Mouse (Mus musculus): ENCODE data around the gene Krt19.

Gene Krt19

DNA sequence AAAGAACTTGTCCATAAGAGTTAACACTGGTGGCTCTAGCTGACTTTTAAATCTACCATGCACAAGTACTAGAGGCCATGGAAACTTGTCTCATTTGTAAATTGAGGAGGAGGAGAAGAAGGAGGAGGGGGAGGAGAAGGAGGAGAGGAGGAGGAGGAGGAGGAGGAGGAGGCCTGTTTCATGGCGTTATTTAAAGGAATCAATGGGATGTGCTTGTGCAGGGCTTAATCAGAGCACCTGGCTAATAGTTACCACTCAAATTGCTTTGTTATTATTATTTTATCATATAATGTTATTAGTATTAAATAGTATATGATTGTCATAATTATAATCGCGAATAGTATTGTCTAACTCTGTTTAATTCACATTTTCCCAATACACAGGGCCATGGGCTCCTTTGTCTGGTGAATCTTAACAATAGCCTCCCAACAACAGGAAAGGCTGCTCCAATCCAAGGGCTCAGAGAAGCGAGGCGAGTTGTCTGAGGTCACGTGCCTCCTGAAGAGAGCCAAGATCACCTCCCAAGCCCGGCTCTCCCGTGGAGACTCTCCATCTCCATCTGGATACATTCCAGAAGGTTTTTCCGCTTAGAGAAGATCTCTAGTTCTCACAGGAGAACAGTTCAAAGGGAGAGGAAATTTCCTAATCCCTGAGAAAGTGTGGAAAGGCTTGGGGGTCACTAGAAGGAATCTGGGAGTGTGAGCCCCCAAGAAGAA, at the start of gene Krt19:
TSS of gene Krt19 (minus strand) at position 51 of the 716 bp plus-strand sequence.
- 59% methylated on average over 9 of the region's 9 CpGs for WGBS

DNA sequence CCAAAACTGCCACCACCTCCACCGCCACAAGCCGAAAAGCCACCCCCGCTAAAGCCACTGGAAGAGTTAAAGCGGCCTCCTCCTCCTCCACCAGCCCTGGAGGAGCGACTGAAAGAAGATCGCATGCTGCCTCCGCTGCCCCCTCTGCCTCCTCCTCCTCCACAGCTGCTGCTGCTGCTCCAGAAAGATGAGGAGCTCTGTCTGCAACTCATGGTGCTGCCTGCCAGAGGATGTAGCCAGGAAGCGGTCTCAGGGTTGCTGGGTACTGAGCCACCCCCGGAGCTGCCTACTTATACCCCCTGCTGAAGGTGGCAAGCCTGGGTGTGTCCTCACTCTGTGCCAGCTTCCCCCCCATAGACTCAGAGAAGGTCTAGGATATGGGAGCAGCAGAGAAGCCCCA, 44.5 kb upstream of the Krt19 start, which contains the start of gene Krt9:
TSS of gene Krt9 (minus strand) at position 255 of the 400 bp plus-strand sequence.
- 37% methylated on average over 9 of the region's 9 CpGs for WGBS

DNA sequence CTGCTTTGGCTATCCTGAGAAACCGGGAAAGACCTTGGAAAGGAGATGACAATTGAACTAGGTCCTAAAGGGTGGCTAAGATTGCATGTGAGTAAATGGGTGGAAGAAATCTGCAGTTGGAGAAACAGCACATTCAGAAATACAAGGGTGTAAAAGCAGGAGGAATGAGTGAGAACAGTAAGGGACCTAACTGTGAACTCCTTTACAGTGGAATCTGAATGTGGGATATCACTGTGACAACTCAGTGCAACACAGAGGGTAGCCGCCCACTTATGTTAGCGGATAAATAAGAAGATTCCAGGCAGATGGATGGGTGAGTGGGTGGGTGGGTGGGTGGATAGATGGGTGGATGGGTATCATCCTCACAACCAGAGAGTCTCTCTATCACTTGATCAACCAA, 43.4 kb upstream of the Krt19 start:
- 68% methylated on average over 3 of the region's 3 CpGs for WGBS

DNA sequence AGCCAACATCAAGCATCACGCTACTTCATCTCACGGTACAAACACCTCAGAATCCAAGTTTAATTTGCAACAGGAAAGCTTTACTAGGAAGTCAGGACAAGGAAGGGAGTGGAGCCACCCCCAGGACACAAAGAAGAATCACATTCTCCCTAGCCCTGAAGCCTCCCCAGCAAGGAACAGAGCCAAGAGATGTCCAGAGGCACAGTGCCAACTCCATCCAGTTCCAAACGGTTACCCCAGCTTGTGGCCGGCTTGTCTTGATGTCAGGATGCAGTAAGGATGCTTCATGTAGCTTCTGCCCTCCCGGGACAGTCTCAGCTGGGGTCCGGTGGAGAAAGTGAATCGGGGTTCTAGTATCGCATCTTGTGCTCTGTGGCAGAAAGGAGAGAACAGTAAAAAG, 38.3 kb upstream of the Krt19 start:
- 78% methylated on average over 8 of the region's 8 CpGs for WGBS

DNA sequence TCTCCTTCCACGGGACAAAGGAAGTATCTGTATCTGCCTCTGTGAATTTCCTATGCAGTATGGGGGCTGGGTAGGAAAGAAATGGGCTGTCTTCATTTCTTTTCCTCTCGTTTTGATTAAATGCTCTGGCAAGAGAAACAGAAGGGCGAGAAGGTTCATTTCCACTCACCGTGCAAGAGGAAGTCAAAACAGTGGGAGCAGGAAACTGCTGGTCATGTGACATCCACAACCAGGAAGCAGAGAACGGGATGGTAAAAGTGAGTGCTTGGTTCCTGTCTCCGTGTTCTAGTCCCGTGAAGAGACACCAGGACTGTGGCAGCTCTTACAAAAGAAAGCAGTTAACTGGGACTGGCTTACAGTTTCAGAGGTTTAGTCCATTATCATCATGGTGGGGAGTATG, 33.3 kb upstream of the Krt19 start:
- 67% methylated on average over 7 of the region's 7 CpGs for WGBS

DNA sequence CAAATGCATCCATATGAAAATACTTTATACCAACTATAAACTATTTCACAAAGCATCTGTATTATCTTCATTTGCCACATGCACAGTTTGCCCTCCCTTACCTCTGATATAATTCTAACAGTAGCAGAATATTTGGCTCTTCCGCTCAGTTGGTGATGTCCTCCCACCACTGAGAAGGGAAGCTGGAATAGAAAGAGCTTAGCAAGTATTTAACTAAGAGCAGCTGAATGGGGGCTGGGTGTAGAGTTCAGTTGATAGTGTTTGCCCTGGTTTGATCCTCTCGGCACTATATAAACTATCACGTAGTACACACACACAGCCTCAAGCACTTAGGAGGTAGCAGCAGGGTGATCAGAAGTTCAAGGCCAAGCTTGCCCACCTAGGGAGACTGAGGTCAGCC, 30.8 kb upstream of the Krt19 start:
- WGBS, result 40% methylated on average over 3 of the region's 3 CpGs

DNA sequence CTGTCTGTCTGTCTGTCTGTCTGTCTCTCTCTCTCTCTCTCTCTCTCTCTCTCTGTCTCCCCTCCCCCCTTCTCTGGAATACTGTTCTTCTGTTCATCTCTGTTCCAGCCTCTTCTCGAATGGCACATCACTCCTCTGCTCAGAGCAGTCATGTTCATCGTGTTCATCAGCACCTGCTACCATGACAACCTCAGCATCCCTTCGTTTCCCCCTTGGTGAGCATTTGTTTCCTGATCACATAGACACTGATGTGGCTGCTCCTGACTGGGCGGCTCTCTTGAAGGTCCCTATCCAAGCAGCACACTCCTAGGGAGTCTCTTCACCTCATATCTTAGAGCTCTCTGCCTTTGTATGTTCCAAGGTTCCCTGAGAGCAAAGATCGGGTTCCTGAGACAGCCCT, 29.8 kb upstream of the Krt19 start:
- WGBS, result 45% methylated on average over 5 of the region's 5 CpGs

DNA sequence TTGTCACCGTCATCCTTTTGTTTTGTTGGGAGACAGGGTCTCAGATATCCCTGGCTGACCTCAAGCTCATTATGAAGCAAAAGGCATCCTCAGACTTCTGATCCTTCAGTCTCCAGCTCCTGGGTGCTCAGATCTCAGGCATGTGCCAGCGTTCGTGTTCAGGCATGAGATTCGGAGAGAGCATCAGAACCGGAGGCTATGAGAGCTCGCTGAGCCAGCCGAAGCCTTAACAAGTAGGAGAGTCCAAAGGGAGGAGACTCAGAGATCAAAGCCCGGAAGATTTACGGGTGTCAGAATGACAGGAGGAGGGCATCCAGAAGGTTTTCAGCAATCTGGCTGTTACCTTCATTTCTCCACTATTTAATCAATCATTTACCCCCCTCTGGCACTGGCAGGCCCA, 28.3 kb upstream of the Krt19 start:
- WGBS, result 90% methylated on average over 9 of the region's 9 CpGs

DNA sequence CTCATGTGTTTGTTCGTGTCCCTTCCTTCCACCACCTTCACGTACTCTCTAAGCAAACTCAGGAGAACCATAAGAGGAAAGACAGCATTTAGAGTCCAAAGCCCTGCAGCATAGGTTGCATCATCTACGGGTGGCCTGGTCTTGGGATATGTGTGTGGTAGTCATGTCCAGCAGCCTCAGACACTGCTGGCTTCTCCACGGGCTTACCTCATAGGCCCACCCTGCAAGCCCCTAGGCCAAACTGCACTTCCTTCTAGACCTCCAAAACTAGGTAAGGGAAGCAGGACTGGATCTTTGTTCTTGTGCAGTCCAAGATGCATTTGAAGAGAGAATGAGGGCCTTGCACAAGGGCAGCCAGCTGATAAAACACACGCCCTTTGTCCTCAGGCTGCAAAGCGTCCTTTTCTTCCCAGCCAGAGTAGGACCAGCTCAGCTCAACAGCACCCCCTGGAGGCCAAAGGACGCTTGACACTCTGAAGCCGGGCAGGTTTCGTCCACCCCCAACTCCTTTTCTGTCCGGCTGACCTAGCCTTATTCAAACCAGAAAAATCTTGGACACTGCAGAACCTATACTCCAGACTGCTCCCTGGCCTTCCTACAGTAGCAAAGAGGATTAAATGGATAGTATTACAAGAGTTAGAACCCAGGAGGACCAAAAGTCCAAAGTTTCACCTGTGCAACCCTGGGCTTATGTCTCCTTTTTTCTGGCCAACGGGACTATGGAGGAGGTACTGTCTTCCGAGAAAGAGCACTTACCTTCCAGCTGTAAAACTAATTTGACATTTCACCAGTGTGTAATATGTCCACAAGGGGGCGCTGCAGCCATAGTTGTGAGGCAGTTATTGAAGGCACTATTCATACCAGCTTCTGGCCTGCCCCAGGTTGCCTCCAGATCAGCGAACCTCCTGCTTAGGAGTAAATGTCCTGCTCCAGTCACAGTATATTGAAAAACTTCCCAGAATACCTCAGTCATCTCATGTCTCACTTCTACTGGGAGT, 20.6 kb upstream of the Krt19 start:
- WGBS, result 28% methylated on average over 14 of the region's 14 CpGs

DNA sequence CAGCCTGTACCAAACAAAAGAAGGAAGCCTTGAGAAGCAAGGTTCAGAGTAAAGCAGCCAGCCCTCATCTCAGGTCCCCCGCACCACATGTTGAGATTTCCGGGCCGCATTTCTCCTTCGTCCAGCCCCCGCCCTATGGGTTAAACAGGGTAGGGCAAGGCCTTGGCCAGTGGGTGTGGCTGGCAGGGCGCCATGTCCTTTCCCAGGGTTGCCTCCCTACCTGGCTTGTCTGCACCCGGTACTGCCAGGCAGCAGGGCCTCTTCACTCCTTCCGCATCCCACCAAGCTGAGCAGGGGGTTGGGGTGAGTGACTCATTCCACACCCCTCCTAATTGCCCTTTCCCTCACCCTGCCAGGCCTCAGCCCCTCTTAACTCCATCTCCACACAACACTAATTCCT, 19.6 kb upstream of the Krt19 start:
- WGBS, result 85% methylated on average over 8 of the region's 8 CpGs

DNA sequence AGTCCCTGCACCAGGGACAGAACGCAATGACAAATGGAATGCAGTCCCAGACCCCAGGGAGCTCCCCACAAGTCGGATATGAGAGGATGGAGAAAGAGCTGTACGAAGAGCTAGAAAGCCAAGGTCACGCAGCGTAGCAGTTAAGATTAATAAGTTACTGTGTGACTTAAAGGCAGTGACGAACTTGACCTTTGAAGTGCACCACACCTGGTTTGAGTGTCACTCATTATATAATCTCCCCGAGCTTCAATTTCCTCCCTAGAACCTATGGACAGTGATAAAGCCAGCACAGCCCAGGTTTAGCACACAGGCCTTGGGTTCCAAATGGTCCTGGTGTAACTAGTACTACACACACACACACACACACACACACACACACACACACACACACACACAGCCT, 15.9 kb upstream of the Krt19 start:
- WGBS, result 81% methylated on average over 7 of the region's 7 CpGs

DNA sequence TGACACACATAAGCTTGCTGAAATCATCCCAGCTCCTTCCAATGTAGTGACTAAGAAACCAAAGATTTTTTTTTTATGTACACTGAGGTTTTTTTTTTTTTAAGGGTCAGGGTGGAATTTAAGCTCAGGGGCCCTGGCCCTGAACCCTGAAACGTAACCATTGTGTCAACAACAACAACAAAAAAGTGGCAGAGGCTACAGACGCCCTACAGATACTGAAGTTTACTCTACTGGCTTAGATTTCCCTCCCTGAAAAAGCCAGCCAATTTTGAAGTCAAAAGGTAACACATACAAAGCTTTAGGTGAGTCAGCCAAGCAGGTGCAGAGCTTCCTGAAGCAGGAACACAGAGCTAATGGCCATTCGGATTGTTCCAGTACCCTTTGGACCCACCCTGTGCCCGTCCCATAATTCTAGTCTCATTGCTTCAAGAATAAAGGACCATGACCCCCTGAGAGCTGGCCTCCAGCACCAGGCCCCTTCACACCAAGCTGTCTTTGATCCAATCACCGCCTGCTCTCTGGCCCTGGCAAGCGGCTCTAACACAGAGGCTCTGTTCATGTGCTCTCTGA, 9.5 kb upstream of the Krt19 start:
- WGBS, result 76% methylated on average over 6 of the region's 6 CpGs

DNA sequence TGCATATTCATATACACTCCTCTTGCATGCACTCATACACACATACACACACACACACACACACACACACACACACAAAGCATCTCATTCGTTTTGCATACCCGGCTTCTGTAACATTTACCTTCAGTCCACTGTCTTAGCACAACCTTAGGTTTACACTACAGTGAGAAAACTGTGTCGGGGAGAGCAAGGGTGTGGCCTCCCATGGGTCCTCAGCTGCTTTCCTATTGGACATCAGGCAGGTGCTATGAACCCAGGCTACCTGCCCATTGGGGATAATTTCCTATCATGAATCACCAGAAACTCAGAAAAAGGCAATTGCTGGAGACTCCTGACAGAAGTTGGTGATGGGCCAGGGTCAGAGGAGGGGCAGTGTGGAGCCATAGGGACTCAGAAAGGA, 8.9 kb upstream of the Krt19 start:
- 75% methylated on average over 3 of the region's 3 CpGs for WGBS

DNA sequence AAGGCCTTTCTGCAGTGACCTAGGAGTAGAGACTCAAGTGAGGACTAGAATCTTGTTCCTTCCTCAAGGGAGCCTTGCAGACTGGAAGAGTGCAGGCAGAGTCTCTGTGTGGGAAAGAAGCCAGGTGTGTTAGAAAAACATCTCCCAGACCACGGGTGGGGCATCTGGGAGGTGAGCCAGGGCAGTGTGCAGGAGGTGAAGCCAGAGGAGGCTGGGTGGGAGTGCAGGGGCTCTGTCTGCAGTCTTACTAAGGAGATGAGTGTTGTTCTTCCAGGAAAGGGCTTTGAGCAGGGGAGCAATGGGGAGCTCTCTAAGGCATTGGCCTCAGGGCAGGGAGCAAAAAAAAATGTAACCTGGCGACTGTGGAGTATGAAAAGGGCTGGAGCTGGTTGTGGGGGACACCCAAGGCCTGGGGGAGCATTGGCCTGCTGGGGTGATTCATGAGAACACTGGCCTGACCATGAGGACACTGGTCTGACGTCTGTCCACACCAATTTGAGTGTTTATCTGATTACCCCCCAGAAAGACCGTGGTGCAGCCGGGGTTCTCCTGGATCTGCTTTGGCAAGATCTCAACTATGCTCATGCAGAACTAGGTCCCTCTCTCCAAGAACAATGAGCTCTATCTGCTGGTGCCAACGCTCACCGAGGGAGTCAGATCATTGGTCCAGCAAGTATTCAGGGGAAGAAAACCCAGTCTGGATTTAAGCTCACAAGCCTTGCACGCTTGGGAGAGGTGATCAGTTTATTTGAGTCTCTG, 7.2 kb upstream of the Krt19 start:
- WGBS, result 59% methylated on average over 8 of the region's 8 CpGs

DNA sequence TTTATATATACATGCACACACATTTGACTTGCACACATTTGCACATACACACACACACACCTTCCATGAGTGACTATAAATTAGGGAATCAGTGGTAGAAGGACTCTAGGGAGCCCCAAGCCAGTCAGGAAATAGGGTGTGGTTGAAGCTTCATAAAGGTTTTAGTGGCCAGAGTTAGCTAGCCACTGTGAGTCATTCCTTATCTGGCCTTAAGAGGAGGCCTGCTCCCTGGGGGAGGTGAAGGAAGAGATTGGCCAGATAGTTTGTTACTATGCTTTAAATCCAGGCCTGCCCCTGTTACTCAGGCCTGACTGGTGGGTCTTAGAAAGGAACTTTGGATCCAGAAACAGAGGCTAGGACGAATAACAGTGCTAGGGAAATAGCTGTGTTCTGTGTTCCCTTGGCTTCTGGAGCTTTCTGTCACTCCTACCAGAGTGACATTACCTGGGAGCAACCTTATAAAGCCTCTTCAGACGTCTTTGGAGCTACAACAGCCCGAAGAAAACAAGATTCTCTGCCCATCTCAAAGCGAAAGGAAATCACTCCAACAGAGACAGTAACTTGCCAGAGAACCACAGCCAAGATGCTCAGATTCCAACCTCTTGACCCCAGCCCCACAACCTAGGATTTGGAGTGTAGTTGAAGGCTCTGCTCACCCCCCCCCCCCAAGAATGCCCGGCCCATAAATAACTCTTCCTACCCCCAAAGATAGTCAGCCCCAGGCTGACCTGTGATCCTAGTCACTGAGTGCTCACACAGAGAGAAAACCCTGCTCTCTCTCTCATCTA, 705 bp downstream of the Krt19 start:
- 80% methylated on average over 5 of the region's 5 CpGs for WGBS

DNA sequence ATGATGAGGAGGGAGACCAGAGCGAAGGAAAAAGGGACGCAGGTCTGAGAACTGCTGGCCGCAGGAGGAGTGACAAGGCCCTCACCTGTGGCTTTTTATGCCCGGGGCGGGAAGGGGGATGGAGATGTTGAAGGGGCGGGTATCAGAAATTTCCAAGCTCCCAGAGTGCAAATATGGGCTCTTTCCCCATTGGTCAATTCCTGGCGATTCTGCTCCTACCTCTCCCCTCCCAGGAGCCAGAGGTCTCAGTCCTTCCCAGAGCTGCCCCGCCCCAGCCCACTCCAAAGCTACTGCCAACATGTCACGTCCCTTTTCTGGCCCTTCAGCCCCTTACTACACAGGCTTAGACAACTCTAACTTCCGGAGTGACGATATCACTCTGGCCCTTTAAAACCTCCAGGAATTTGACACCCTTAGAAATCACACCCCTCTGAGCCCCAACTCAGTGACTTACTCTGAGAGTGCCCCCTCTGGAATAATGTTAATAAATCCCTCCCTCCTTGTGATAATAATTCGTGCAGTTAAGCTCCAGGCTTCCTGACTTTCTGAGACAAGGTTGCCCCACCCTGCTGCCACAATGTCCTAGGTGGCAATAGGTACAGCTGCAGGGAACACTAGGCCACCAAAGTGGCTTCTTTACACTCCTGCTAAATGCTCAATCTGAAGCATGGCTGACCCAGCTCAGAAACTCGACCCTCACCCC, 2.5 kb downstream of the Krt19 start:
- 13% methylated on average over 13 of the region's 13 CpGs for WGBS

DNA sequence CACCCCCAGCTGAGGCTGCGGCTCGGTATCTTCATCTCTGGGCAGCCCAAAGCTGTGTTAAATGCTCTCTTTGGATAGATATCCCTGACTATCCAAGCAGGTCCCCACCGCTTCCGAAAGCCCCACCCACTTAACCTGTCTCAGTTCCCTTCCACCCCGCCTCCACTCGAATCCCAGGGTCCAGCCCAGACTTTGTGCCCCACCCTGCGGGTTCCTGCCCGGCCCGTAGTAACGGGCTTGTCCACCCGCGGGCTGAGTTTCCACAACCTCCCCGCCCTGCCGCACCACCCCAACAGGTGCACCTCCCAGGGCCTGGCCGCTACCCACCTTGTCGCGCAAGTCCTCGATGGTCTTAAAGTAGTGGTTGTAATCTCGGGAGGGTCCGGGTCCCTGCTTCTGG, 3.4 kb downstream of the Krt19 start:
- whole genome bisulfite sequencing, result 4% methylated on average over 20 of the region's 20 CpGs

DNA sequence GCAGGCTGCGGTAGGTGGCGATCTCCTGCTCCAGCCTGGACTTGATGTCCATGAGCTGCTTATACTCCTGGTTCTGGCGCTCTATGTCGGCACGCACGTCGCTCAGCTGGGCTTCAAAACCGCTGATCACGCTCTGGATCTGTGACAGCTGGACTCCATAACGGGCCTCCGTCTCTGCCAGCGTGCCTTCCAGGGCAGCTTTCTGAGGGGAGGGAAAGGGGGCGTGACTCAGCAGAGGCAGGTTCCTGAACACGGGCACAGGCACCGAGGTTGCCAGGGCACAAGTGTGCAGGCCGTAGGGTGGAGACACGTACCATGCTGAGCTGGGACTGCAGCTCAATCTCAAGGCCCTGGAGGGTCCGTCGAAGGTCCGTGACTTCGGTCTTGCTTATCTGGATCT, 7.5 kb downstream of the Krt19 start:
- 88% methylated on average over 21 of the region's 21 CpGs for WGBS

DNA sequence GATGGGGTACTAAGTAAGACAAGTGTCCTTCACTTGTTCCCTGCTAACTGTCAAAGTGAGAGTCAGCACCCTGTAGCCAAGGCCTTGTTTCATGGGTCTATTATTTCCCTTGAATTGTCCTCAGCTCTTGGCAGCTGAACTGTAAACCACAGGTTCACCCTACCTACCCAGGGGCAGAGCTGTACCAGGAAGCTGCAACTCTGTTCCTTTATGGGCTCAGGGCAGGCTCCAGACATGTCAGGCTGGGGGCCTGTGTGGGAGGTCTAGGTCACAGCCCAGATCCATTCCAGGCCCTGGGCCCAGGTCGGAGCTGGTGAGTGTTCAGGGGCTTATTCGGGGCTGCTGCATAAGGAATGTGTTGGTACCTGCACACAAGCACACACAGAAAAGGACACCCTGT, 9.1 kb downstream of the Krt19 start:
- 91% methylated on average over 2 of the region's 2 CpGs for WGBS

DNA sequence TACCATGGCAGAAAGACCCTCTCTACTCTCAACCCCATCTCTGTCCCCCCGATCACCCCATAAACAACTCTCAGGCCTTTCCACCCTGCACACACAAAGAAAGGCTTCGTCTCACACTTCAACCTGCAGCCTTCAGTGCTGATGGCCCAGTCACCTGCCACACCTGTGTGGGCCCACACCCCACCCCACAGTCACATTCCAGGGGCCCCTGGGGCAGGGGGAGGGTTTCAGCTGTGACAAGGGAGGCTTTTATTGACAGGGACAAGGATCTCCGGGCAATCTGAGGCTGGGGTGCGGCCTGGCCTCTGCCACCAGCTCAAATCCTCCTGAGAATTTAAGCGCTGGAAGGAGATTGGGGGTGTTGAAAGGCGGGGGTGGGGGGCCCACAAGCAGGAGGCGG, 9.7 kb downstream of the Krt19 start:
- 82% methylated on average over 7 of the region's 7 CpGs for WGBS

Measured in cerebral cortex, adult 2 months (tissue).